Mouse (Mus musculus) lung, adult 2 months (tissue): Measurements from ENCODE around the gene Crat.

Experiments
- CTCF ChIP-seq: fragments of 200-500 bp; IDR thresholded peaks from 2 replicates; pipeline ENCODE4 v1.5.1; 2011; ENCODE audit warnings: mild to moderate bottlenecking, low read length, control low read depth; ENCODE audit not compliant: insufficient read depth
- POLR2A ChIP-seq: fragments of 200-500 bp; IDR thresholded peaks from 2 replicates; pipeline ENCODE4 v1.6.1; 2011; ENCODE audit warnings: low read depth, mild to moderate bottlenecking, control low read depth, low read length, borderline replicate concordance; ENCODE audit errors: extremely low read depth

DNA sequence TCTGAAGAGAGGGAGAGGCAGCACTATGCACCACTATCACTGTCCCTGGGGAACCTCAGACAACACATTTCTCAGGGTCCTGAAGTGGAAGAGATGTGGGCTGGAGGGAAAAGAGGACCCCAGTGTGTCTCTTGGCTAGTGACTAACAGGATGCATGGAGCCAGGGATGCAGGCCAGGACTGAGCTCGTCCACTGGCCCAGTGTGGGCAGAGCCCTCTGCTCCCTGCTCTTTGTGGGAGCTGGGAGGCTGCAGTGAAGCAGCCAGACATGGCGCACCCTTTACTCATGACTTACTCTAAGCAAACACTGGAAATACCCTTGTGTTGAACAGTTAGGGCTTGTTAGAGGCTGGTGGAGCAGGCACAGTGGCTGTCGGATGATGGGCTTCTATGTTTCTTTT, 38.0 kb upstream of the Crat start:
- no peak for TF ChIP-seq CTCF
- TF ChIP-seq POLR2A, result no peak
